Mouse (Mus musculus) cerebellum, postnatal 14 days (tissue): ENCODE data around the gene Psmd12.

Experiments used
- DNase-seq, 2 experiments: peaks; one replicate each; pipeline ENCODE4 v3.0.0; 2021; ENCODE audit warnings: mixed read lengths in 2 of 2

Psmd12 gene

DNA sequence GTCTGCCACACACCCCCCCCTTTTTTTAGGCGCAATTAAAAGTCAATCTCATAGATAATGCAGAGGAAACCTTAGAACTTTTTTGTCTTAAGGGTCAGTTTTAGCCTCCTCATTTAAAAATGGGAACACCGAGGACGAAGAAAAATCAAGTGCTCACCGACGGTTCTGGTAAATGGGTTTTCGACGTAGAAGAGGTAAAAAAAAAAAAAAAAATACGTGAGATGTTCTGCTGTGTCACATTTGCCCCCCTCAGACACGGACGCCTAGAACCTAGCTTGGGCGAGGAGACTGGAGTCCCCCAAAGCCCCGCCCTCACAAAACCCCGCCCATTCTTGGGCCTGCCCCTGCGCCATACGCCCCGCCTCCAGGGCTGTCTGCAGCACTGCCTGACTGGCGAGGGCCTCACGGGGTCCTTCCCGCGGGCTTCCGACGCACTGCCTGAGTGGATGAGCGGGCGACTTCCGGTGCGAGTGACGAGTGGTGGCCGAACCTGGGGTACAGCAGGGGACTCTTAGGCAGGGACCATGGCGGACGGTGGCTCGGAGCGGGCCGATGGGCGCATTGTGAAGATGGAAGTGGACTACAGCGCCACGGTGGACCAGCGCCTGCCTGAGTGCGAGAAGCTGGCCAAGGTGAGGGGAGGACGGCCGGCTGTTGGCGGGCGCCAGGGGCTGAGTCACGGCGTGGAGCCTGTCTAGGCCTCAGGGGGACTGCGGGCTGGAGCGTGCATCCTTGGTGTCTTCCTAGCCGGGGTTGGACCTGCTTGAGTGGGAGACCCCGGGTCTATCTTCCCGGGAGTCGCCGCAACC lies at the start of gene Psmd12:
Gene Psmd12, plus strand, starts transcription at position 432 of the 809 bp plus-strand sequence.
- DNase-seq: peak; percentile 98

- DNase-seq: no peak
Observed at GRCm38 (mm10) chr11:107431197-107431965, 47.9 kb upstream of the Psmd12 start.

- DNase-seq: no peak
Observed at GRCm38 (mm10) chr11:107435776-107436449, 43.4 kb upstream of the Psmd12 start.

DNA sequence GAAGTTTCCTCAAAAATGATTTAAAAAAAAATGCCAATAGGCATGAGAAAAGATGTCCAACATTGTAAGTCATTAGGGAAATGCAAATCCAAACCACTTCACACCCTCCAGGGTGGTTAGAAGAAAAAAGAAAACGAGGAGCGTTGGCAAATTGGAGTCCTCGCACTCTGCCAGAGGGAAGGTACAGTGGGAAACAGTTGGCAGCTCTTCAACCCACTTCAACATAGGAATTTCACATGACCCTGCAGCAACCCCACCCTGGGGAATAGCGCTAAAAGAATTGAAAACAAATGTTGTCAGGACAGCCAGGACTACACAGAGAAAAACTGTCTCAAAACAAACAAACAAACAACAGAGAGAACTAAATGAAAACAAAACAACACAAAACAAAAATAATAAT lies 41.6 kb upstream of the Psmd12 start:
- peak in 1 of 2 experiments; percentile 37 for DNase-seq

- no peak for DNase-seq
Observed at GRCm38 (mm10) chr11:107438140-107438539, 41.1 kb upstream of the Psmd12 start.

DNA sequence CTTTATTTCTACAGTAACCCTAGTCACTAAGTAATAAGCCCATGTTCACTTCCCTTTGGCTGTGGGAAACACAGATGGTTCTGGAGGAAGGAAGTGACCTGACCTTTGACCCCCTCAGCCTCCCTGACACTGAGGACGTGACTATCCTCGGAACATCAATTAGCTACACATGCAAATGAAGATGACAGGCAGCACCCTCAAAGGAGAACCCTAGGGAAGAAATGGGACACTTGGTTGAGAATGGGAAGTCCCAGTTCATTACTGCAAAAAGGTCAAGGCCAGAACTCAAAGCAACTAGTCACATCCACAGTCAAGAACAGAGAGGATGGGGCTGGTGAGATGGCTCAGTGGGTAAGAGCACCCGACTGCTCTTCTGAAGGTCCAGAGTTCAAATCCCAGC lies 38.2 kb upstream of the Psmd12 start:
- DNase-seq: no peak

GRCm38 (mm10) chr11:107443121-107444095 lies 35.9 kb upstream of the Psmd12 start:
- DNase-seq: no peak

- peak; percentile 94 to 95 for DNase-seq
Observed at GRCm38 (mm10) chr11:107445683-107446082, 33.6 kb upstream of the Psmd12 start.

DNA sequence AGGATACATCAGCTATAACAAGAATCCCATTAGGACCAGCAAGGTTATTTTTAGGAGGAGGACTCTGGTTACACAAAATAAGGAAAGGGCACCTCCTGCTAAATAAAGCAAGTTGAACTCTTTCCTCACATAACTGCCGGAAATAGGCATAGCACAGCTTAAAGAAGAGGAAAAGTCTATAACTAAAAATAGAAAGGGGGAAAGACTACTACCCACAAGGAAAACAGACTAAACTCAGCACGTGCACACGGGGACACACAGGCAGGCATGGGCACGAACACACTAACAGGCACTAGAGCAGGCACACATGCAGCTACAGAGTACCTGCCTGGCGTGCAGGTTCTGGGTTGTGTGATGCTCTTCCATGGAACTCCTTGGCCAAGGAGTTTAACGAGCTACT lies 32.6 kb upstream of the Psmd12 start:
- no peak for DNase-seq

- no peak for DNase-seq
Observed at GRCm38 (mm10) chr11:107447349-107447748, 31.9 kb upstream of the Psmd12 start.

DNA sequence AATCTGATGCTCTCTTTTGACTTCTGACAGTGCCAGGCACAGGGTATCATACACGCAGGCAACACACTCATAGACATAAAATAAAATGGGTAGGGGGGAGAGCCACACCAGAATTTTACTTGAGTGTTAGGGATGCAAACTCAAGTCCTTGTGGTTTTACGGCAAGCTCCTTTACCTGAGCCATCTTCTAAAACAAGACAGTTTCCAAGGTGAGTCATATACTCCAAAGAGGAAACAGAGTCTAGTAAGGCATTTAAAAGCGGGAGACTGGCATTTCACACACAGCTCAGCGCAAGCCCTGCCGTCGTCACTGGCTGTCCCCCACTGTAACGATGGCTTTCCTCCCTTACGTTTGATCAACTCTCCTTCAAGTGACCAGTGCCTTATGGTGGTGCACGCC lies 31.4 kb upstream of the Psmd12 start:
- DNase-seq: no peak

DNA sequence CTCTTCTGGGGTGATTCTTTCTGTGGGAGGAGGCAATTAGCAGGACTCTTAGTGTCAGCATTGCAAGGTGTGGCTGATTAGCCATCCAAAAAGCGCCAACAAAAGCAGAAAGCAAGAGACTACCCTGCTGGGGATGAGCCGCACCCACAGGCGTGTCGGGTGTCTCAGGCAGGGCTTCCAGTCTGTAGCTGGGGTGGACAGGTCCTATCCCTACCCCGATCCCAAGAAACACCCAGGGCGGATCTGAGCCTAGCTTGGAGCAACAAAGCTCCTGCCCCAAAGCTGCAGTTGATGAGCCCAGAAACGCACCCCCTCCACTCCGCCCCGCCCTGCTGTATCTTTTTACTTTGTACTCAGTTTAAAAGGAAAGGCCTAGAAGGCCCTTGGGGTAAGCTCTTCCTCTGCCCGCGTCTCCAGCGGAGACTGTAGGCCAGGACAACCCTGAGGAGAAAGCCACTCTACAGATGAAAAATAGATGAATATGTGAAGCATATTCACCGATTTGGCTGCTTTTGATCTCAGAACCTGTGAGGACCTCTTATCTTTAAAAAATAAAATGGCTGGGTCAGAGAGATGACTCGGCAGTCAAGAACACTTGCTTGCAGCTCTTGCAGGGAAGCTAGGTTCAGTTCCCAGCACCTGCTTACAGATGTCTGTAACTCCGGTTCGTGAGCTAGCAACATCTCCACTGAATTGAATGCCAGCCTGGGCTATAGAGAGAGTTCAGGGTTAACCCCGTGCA lies 29.9 kb upstream of the Psmd12 start:
- no peak for DNase-seq

GRCm38 (mm10) chr11:107450097-107450496 lies 29.2 kb upstream of the Psmd12 start:
- no peak for DNase-seq

GRCm38 (mm10) chr11:107451106-107451505 lies 28.2 kb upstream of the Psmd12 start:
- no peak for DNase-seq

GRCm38 (mm10) chr11:107452053-107452452 lies 27.2 kb upstream of the Psmd12 start:
- DNase-seq: no peak

GRCm38 (mm10) chr11:107454546-107455462 lies 24.5 kb upstream of the Psmd12 start:
- peak in 1 of 2 experiments; percentile 49 for DNase-seq

DNA sequence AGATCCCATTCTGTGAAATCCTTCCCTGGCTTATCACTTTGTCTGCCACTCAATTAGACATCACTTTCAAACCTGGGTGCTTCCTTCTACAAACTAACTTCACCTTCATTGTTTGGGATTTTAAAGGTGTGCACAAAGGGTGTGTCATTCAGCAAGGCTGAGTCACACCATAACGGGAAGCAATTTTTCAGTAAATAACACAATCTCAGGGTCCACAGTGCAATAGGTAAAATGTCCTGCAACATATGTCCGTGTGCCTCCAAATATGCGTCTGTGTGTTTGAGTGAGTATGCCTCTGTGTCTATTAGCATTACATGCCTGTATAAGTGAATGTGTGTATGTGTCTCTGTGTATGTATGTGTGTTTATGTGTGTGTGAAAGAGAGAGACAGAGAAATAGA lies 22.0 kb upstream of the Psmd12 start:
- DNase-seq: no peak

- DNase-seq: no peak
Observed at GRCm38 (mm10) chr11:107458286-107458685, 21.0 kb upstream of the Psmd12 start.

GRCm38 (mm10) chr11:107458986-107459385 lies 20.3 kb upstream of the Psmd12 start:
- no peak for DNase-seq

GRCm38 (mm10) chr11:107459828-107460227 lies 19.5 kb upstream of the Psmd12 start:
- DNase-seq: no peak
